Mouse (Mus musculus) heart, postnatal 0 days (tissue): ENCODE measurements around the gene Slc26a9.

Source experiments
- CTCF ChIP-seq: IDR thresholded peaks from 2 replicates; pipeline ENCODE4 v1.5.1; 2016; ENCODE audit warnings: antibody characterized with exemption, control low read depth, low read depth
- EP300 ChIP-seq: IDR thresholded peaks from 2 replicates; pipeline ENCODE4 v1.6.1; 2016; ENCODE audit warnings: antibody characterized with exemption, low read depth

DNA sequence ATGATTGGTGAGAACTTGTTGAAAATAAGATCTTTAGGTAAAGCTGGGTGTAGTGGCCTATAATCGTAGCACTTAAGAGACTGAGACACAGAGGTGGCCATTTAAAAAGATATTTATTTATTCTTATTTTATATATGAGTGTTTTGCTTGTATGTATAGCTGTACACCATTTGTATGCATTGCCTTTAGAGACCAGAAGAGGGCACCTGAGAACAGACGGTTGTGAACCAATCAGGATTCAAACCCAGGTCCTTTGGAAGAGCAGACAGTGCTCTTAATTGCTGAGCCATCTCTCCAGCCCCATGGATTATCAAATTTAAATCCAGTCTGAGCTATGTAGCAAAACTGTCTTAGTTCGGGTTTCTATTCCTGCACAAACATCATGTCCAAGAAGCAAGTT, 70.4 kb downstream of the Slc26a9 start:
- TF ChIP-seq CTCF, result no peak
- no peak for TF ChIP-seq EP300
